Mouse (Mus musculus): ENCODE data around the gene Ephb2.

- no peak for TF ChIP-seq CTCF (conservative IDR thresholded peaks at IDR 0.05 in 1 of 2, IDR thresholded peaks at IDR 0.05 in 1 of 2; ENCODE audit: low read depth in 2 of 2, low read length in 2 of 2)
- peak; percentile 57; the same call in 1 of the 2 replicates for TF ChIP-seq MYC (IDR thresholded peaks at IDR 0.05; ENCODE audit: low read depth, low read length)
- TF ChIP-seq NELFE (IDR thresholded peaks at IDR 0.05; ENCODE audit: low read depth, low read length): no peak
- TF ChIP-seq NRF1 (IDR thresholded peaks at IDR 0.05; ENCODE audit: low read depth, low read length): peak; percentile 67
- TF ChIP-seq CHD2 (IDR thresholded peaks at IDR 0.05; ENCODE audit: low read length): peak; percentile 74
- no peak for TF ChIP-seq ZNF384 (IDR thresholded peaks at IDR 0.05; ENCODE audit: low read depth, low read length)
- no peak for TF ChIP-seq GABPA (IDR thresholded peaks at IDR 0.05; ENCODE audit: insufficient replicate concordance, low read depth, low read length)
- 0 out of 2 replicates have a peak, but pooled peaks have one; percentile 55 for TF ChIP-seq UBTF (IDR thresholded peaks at IDR 0.05; ENCODE audit: low read depth, low read length)
- TF ChIP-seq MAX (IDR thresholded peaks at IDR 0.05; ENCODE audit: low read length): peak; percentile 76
- no peak for TF ChIP-seq POLR2A (IDR thresholded peaks at IDR 0.05; ENCODE audit: low read depth, low read length)
Measured at GRCm38 (mm10) chr4:136714530-136714929, 121.3 kb downstream of the Ephb2 start.
